Mouse (Mus musculus) lung, adult 18-20 months (tissue): ENCODE results near the gene Utp3.
"Not testable (repeated sequence)": the region's sequence is repeated elsewhere in the genome, so short reads cannot be mapped to it uniquely, and the experiment has no call there.

Experiments used
- DNase-seq, 2 experiments: peaks; one replicate each; pipeline ENCODE4 v3.0.0; 2022; ENCODE audit warnings: mixed read lengths in 2 of 2

The Utp3 gene

DNA sequence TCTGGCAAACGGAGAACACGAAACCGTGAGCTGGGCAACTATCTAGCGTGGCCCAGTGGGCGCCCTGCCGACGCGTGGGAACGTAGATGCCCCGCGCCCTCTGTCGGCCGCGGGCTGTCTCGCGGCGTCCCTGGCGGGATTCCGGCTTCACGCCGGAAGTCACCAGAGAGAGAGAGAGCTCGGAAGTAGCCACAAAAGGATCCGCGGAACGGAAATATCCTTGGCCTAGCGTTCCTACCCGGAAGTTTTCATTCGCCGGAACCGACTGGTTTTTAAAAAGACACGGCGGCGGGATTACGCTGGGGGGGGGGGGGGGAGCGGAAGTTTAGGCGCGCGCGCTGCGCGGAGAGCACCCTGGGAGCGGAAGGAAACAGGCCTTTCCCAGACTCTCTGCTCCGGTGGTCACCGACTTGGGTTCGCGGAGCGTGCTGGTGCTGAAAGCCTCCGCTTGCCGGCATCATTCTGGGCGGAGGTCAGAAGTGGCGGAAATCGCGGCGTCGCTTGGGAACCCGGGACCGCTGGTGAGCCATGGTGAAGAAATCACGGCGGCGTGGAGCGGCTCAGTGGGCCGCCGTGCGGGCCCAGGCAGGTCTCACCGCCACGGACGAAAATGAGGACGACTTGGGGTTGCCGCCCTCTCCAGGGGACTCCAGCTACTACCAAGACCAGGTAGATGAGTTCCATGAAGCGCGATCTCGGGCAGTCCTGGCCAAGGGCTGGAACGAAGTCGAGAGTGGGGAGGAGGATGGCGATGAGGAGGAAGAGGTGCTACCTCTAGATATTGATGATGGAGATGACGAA lies at the start of gene Utp3:
Gene Utp3, plus strand, starts transcription at position 377 of the 801 bp plus-strand sequence.
- DNase-seq, result peak; percentile 94 to 95

DNA sequence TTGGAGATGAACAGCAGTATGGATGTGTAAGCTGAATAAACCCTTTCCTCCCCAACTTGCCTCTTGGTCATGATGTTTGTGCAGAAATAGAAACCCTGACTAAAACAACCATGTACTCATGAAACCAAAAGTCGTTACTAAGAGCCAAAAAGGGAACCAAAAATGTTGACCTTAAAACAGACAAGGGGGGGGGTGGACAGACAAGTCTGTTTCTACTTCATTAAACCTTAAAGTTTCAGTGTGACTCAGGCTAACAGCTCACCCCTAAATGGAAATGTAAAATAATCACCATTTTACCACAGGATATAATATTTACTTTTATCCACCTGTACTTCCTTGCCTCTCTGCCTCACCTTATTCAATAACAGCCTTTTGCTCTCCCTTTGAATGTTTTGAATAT lies 45.7 kb upstream of the Utp3 start:
- DNase-seq, result no peak

DNA sequence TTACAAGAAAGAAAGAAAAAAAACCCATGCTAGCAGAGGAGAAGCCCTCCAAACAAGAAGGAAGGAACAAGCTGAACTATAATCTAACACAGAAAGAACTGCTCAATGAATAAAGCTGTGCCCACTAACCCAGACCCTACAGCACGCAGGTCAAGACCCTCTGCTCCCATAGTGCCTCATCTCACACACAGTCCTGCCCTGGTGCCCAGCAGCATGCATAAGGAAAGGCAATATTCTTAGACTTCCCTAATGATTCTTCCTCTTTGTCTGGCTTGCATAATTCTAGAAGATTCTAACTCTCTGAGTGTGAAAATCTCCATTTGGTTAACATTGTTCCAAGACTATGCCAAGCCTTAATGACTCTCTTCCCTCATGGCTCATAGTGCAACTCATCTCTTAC lies 45.3 kb upstream of the Utp3 start:
- DNase-seq, result no peak

DNA sequence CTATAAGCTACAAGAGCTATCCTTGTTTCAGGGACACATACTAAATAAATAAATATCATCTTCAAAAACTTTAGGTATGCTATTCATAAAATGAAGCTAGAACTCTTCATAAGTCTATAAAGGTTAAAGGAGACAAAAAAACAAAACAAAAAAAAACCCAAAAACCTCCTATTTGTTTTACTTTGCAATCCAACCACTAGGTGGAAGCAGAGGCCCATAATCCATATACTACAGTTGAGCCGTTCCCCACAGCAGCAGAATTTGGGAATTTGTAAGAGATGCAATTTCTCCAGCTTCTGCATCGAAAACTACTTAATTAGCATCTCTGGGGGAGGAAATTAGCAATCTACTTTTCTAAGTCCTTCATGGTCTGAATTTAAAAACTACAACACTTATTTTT lies 35.0 kb upstream of the Utp3 start:
- DNase-seq, result peak in 1 of 2 experiments; percentile 4

DNA sequence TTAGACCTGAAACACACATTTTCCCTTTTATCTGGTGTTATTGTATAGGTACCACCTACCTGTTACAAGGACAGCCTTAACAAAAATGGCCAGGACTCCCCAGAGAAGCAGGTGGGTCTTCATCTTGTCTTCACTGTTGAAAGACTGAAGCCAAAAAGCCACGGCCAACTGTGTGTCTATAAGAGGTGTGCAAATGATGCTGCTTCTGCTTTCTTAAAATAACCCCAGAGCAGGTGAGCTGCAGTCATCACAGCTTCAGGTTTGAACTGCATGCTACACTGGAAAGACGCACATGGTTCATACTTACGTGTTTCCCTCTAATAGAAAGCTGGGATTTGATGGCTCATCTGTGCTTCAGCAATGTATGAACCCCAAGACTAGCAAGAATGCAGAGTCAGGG lies 26.6 kb upstream of the Utp3 start, which contains the start of gene Jchain:
Gene Jchain, minus strand, starts transcription at position 235 of the 400 bp plus-strand sequence.
- DNase-seq, result no peak

DNA sequence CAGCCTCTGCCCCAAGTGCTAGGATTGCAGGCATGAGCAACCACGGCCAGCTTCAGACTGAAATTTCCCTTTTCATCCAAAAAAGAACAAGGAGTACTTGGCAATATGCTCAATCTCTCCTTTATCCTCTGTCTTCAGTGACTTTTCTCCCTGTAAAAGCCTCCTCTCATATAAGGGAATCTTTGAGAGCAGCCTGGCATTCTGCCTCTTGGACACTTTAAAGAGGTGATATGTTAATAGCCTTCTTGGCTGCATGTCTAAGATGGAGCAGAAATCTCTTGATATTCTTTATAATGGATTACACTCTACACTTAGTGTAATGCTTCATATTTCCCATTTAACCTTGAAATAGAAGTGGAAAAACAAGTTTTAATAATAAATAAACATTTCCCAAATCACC lies 23.4 kb upstream of the Utp3 start:
- DNase-seq, result no peak

DNA sequence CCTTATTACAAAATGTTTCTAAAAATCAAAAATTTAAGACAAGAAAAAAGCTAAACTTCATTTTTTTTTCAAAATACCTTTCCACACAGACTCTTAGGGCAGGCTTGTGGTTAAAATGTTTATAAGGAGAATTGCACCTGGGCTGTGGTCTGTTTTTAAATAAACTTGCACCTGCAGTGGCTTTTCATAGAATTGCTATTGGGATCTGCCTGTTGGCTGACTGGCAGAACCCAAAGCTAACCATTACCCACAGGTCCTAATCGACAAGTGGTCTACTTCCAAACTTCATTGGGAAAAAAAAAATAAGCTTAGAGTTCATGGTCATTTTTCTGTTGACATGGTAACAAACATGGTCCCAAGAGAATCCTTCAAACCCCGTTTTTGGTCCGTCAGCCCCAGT lies 19.6 kb upstream of the Utp3 start:
- DNase-seq, result no peak

DNA sequence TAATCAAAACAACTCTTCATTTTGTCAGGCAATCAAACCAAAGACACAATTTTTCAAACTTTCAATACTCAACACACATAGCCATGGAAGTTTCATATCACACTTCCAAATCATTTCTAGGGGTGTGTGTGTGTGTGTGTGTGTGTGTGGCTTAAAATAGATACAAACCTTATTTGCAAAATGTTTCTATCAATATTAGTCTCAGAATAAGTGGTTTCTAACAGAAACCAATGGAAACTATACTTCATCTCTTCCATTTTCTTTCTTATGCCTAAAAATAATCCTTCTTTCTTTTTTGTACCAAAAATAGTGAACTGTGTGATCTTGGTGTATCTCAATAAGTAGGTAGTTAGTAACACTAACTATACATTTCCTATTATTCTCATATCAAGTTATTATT lies 13.4 kb upstream of the Utp3 start:
- DNase-seq, result no peak

DNA sequence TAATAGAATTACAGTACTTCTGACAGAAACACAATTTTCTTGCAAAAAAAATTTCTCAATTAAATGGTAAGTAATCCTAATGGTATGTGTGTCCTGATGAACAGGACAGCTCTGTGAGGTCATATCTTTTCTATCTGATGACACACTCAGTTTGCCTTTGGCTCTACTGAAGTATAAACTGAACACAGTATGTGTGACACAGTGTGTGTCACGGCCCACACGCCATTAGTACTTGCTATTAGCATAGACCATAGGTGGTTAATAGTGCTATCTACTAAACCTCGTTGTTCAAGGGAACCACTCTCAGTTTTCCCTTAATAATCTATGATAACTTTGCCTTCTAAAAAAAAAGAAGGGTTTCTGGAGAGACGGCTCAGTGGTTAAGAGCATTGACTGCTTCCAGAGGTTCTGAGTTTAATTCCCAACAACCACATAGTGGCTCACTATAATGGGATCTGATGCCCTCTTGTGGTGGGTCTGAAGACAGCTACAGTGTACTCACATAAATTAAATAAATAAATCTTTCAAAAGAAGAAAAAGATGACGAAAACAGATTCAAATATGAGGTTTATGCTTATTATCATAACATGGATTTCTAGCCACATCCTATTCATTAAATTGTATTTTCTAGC lies 11.5 kb upstream of the Utp3 start:
- peak in 1 of 2 experiments; percentile 51 for DNase-seq

DNA sequence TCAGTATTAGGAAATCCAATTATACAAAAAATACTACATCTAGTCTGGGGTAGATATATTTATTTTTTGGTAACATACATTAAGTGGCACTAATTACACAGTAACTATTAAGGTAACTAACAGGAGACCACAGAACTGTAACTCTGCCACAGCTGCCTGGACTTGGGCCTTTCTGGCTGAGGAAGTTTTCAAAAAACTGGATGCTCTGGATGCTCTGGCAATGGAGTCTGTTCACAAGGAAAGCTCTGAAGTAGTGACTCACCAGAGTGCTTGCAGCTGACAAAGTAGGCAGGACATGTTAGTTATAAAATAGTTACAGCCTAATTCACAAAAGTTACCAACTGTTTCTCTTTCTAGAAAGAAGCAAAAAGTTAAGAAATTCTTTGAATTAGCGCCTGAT lies 9.9 kb upstream of the Utp3 start:
- not testable (repeated sequence) for DNase-seq

DNA sequence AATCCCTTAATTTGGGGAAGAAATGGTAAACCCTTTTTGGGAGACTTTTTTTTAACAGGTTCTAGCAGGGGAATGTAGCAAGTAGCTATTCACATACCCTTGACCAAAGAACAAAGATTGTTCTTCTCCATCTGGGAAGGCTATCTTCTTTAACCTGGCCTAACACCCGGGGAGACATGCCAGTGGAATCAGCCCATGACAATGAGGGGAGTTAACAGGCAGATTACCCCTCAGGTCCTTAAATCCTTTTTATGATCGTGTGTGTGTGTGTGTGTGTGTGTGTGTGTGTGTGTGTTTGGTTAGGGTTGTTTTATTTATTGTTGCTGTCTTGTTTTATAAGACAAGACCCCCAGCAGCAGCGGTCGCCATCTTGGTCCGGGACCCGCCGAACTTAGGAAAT lies 8.7 kb upstream of the Utp3 start:
- no peak for DNase-seq

DNA sequence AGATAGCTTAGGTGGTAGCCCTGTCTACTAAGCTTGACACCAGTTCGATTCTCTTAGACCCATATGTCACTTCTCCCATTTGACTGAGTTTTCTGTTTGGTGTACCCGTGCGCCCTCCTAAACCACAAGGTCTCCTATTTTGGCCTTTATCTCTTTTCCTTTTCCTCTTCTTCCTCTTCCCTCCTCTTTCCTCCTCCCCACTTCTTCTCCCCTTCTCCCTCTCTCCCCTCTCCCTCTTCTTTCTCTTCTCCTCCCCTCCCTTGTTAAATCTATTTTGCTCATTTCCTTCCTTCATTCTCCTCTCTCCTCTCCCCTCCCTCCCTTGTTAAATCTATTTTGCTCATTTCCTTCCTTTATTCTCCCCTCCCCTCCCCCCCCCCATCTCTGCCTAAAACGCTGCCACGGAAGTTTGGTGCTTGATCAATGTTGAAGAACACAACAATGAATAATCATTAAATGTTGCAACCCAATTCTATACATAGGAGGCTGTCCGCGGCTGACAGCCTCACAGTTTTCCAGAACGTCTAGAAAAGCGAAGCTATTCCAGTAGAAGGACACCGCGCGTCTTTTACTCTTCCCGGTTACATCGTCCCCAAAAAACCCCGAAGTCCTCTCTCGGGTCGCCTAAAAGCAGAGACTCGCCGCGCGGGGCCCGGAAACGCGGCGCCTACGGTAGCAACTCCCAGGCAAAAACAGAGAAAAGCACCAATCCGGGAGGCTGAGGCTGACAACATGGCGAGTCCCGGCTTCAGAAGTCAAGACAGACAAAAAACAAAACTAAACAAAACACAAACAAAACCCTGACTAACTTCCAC lies 784 bp upstream of the Utp3 start:
- no peak for DNase-seq

DNA sequence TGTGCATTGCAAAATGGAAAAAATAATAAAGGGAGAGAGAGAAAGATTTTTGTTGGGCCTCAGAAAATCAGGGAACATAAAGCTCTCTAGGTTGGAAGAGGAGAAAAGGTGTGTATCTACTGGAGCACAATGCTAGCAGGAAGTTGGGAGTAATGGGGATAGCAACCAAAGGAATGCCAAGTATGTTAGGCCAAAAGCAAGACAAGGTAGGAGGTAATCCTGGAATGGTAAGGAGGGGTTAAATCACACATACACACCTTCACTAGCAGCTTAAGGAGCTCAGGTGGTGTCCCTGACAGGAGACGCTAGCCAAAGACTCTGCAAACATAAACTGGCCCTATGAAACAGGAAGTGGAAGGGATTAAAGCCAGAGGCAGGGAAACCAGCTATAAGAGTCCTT lies 4.7 kb downstream of the Utp3 start:
- DNase-seq, result no peak

DNA sequence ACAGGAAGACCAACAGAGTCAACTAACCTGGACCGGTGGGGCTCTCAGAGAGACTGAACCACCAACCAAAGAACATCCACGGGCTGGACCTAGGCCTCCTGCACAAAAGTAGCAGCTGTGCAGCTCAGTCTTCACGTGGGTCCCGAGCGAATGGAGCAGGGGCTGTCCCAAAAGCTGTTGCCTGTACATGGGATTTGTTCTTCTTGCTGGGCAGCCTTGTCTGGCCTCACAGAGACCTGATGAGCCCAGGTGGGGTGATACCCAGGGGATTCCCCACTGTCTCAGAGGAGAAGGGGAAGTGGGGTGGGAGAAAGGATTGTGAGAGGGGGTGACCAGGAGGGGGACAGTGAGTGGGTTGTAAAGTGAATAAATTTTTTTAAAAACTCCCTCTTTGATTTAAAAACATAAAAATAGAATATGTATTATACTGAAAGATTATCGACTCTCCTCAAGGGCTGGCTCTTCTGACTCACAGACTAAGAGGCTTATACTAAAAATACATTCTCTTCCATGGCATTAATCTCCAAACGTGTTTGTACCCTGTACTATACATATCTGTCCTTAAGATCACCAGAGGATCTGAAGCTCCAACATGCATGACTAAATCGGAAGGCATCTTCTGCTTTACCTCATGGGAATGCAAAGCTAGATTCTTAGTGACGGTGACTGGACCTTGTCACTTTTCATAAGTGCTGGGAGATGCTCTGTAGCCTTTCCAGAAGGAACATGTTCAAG lies 7.0 kb downstream of the Utp3 start:
- no peak for DNase-seq

DNA sequence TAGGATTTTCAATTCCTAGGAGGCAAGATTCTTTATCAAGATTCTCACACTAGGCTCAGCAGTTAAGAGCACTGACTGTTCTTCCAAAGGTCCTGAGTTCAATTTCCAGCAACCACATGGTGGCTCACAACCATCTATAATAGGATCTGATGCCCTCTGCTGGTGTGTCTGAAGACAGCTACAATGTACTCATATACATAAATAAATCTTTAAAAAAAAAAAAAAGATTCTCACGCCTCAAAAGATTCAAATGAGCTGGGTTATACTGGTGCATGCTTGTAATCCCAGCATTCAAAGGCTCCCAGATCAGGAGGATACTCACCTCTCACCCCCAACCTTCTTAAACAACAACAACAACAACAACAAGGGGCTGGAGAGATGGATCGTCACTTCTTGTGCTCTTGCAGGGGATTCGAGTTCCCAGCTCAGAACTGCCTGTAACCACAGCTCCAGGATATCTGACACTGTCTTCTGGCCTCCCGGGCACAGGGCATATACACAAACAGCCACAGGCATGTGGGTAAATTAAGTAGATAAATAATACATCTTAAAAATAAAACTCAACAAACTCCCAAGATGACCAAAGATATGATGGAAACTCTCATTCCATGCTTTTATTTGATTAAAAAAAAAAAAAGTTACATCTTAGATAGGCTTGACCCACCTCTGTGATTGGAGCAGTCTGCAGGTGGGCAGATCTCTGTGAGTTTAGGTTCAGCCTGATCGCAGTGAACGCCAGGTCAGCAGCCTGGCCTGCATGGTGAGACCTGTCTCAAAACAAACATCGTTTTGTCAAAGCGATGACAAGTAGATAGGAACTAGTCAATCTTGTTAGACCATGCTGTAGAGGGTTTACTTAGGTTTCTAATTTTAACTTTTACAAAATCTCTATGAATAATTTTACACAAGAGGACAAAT lies 8.9 kb downstream of the Utp3 start:
- no peak for DNase-seq

DNA sequence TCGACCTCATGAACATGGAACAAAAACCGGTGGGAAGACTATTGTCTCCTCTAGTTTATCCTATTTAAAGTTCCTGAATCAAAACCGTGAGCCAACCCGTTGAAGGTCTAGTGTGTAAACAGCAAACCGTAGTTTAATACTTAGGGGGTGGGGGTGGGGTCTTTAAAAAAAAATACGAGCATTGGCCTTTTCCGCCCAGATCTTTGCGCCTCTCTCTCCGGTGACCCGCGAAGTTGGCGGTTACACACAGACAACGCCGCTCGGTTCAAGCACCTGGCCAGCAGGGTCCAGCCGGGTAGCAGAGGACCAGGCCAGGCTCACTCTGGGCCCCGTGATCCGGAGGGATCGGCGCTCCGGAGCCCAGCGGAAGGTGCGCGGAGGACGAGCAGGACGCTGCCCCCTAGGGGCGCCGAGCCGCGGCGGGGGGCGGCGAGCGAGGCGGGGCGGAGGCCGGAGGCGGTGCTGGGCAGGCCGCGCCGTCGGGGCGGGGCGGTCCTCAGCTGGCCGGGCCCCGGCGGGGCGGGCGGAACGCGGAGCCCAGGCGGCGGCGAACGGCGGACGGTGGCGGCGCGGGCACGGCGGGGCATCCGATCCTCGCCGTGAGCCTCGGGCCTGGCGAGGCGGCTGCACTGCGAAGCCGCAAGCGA lies 10.4 kb downstream of the Utp3 start, which contains the start of gene Rufy3:
Gene Rufy3, plus strand, starts transcription at position 540 of the 647 bp plus-strand sequence.
- DNase-seq, result peak; percentile 87 to 90

DNA sequence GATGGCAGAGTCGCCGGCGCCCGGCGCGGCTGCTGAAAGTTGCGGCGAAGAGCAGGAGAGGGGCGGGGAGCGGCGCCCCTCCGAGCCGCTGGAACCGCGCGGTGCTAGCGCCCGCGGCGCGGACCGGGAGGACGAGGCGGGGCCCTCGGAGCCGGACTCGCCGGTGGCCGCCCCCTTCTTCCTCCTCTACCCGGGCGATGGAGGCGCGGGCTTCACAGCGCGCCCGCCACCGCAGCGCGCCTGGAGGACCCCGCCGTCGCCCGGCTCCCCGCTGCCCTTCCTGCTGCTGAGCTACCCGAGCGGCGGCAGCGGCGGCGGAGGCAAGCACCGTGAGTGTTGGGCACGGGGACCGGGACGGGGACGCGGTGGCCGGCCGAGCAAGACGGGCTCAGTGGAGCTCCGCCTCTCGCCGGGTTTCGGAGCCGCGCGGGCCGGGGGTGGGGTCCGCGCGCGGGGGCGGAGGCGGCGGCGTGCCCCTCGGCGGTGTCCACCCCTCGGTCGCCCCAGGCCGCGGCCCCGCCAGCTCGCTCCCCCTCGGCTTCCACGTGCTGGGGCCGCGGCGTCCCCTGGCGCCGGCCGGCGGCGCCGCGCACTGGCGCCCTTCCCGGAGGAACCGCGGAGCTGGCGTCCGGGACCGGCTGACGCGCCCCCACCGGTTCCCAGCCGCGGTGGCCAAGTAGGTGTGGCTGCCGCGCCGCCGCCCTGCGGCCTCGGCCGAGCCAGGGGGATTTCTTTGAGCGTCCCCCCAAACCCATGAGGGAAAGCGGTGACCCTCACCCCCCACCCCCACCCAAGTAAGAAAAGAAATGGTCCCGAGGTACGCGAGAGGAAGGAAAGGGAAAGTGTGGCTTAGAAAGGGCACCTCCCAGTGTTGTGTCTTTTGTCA lies 11.1 kb downstream of the Utp3 start:
- peak; percentile 72 to 74 for DNase-seq

DNA sequence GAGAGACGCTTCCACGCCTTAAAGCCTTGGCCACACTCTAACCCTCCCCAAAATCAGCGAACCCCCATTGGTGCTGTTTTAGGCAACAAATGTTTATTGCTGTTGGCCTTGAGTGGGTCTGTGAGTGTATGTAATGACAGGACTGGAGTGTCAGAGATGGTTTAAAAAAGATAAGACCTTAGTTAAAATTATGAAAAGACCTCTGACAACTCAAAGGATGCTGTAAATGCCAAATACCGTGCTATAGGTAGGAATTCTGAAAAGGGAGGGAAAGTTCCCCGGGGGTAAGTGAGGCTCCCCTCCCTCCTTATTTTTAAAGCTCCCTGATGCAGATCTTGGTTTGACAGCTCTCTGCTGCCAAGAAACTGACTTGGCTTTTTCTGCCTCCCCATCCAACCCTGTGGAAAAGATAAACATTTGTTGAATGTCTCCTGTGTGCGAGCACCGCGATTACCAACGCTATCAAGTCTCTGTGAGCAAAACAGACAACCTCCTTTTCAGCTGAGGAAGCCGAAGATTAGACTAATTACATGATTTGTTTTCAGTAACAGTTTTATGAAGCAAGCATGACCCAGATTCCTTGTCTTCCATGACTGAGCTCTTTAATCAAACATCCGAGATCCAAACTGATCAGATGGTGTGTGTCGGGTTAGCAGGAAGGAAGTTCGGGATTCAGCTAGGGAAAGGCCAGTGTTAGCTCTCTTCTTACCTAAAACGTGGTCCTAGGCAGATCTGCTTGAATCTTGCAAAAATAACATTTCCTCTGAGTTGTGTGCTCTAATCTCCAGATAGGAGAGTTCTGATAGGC lies 12.0 kb downstream of the Utp3 start:
- DNase-seq, result no peak

DNA sequence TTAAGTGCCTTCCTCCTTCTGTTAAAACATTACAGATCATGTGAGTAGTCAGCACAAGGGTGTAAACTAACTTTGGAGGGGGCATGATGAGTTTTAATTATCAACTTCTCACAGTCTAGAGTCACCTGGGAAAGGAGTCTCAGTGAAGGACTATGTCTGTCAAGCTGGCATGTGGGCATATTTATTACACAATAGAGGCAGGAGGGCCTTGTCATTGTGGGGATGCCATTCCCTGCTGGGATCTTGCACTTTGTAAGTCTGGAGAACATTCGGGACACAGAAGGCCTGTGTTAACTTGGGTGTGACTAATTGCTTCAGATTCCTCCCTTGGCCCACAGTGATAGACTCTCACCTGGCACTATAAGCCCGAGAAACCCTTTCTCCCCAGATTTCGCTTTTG lies 15.3 kb downstream of the Utp3 start:
- no peak for DNase-seq
